Mouse (Mus musculus): ENCODE data around the gene Spock1.

Gene Spock1

DNA sequence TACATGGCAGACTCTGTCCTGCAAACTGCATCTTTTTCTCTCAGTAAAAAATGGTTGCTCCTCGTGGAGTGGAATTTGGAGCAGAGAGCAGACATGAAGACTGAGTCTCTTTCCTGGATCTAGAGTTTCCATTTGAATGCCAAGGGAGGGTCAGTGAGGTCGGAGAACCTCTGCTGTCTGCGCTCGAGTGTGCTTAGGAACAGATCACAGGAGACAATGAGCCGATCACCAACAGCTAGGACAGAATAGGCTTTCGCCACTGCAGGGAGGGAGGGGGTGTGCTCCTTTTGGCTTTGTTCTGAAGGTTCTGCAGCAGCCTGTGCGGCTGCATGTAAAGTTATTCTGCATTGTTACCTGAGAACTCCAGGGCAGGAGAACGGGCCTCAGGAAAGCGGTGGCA is 49.6 kb downstream of the Spock1 start:
- no peak for DNase-seq (ENCODE audit: low spot score in 2 of 2)

DNA sequence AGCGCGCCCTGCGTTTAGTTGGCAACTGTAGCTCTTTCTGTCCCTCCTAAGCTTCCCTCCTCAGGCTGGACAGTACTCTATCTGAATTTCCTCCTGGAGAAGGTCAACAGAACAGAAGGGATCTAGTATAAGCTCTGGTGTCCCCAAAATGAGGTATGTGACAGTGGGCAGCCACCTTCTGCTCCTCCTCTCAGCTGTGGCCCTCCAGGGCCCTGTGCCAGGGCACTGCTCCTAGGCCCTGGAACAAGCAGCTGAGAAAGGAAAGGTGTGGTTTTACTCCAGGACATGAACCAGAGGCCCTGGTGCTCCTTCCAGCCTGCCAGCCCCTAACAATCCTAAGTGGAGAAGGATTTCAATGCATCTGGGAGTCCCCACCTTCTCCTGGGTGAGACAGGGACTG is 51.1 kb downstream of the Spock1 start:
- DNase-seq (ENCODE audit: low spot score in 2 of 2), result no peak

DNA sequence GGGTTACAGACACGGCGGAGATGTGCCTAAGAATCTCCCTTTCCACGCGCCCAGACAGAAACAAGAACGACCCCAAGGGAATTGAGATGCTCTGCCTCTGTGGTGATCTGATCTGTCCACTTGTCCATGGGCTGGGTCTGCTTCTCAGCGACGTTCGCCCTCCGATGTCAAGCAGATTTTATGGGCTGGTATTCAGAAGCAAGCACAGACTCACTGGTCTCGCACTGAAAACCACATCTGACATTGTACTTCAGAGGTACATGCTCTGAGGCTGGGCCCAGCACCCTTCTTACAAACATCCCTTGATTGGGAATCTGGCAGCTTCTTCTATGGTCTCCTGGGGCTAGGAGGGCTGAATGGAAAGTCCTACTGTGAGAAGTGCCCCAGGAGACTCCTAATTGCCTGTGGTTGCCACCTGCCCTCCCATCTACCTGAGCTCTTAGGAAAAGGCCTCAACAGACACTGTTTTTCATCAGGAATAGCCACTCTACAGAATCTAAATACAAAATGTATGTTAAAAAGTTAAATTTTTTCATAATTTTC is 51.8 kb downstream of the Spock1 start:
- no peak for DNase-seq (ENCODE audit: low spot score in 2 of 2)

DNA sequence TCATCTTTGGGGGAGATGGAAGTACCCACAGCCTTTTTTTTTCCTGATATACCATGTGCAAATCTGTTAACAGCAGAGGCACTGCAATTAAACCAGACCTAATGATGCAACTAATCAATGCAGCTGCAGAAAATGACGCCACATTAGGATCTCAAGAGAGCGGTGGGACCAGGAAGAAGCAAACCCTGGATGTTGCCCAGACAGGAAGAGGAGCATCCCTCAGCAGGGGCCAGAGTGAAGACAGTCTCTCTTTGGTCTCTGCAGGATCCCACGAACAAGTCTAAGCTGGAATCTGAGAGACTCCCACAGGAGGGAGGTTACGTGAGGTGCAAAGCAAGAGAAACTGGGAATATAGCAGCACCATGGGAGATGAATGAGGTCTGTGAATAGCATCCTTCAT is 52.4 kb downstream of the Spock1 start:
- no peak for DNase-seq (ENCODE audit: low spot score in 2 of 2)

DNA sequence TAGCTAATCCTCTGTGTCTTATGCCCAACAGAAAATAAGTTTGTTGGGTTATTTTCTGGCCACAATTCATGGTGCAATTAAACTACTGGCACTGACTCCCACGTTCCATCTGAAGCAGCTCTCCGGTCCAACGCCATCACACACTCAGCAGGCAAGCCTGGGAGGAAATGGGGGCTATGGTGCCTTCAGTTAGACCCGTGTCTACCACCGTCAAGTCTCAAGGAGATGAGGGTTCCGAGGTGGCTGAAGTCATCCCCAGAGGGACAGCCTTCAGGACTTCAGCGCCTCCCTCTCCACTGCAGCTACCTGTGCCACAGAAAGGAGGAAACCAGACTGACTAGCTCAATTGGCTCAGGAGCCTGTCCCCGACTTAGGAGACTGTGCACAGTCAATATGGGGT is 53.7 kb downstream of the Spock1 start:
- no peak for DNase-seq (ENCODE audit: low spot score in 2 of 2)

DNA sequence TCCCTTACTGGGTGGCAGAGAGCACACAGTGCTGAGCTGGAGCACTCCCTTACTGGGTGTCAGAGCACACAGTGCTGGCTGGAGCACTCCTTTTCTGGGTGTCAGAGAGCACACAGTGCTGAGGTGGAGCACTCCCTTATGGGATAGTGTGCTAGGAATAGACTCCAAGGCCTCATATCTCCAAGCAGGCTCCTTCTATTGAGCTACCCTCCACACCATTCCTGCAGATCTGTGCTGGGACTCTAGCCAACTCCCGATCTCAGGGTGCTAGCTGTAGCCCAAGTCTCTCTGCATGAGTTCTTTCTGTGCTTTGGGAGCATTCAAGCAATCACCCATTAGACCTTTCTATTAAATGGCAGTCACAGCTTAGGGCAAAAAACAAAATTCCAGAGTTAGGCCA is 54.5 kb downstream of the Spock1 start:
- no peak for DNase-seq (ENCODE audit: low spot score in 2 of 2)

DNA sequence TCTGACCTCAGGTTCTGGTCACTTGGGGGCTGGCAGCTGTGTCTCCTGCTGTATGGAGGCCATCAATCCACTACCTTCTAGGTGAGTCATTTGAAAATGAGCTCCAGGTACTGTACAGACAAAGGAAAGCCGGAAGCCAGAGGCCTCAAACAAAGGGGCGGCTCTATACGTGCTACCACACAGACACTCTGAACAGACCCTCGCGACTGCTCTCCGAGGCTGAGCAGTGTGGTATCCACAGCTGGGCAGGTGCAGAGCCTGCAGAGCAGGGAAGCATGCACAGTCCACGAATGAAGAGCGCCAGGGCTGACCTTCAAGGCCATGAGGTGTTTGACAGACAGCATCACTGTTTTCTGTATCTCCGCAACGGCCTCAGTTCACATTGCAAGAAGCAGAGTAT is 55.0 kb downstream of the Spock1 start:
- DNase-seq (ENCODE audit: low spot score in 2 of 2), result no peak

DNA sequence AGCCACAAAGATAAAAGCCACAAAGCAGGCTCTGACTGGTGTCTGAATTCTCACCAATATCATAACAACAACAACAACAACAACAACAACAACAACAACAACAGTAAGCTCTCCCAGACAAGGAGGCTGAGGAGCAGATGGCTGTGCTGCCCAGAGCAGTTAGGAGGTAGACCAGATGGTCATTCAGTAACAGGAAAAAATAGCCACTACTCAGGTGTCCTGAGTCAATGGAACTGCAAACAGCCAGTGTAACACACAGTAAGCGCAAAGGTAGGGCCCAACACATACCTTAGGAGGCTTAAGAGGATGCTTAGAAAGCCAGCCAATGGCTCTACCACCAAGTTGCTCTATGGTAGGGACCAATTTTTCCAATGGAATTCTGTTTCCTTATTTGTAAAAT is 59.2 kb downstream of the Spock1 start:
- DNase-seq (ENCODE audit: low spot score in 2 of 2), result no peak

DNA sequence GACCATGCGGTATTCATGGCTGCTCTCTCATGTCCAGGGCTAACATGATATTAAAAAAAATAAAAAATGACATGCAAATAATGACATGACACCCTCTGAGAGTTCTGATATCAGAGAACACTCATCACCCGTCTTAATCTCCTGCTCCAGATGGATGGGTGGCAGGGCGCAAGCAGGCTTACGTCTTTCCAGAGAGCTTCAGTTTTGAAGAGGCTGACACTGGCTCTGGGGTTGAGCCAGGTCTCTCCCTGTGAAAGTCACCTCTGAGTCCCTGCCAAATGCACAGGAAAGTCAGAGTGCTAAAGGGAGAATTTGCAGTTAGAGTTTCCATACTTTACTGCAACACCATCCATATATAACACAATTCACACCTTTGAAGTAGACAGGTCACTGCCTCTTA is 61.0 kb downstream of the Spock1 start:
- no peak for DNase-seq (ENCODE audit: low spot score in 2 of 2)

DNA sequence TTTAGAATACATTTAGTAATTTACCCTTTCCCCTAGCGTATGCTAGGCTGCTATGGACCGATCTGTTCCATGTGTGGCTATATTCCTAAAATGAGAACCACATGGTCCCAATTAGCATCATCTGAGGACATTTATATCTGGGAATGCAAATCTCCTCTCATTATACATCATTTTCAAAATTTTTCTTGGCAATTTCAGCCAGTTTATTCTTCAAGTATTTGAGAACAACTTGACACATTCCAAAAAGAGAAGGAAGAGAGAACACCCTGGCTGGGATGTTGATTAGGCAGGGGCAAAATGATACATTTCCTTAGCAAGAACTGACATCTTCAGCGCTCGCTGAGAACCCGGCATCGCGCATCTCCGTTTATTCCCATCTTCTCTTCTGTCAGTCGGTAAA is 61.7 kb downstream of the Spock1 start:
- no peak for DNase-seq (ENCODE audit: low spot score in 2 of 2)

DNA sequence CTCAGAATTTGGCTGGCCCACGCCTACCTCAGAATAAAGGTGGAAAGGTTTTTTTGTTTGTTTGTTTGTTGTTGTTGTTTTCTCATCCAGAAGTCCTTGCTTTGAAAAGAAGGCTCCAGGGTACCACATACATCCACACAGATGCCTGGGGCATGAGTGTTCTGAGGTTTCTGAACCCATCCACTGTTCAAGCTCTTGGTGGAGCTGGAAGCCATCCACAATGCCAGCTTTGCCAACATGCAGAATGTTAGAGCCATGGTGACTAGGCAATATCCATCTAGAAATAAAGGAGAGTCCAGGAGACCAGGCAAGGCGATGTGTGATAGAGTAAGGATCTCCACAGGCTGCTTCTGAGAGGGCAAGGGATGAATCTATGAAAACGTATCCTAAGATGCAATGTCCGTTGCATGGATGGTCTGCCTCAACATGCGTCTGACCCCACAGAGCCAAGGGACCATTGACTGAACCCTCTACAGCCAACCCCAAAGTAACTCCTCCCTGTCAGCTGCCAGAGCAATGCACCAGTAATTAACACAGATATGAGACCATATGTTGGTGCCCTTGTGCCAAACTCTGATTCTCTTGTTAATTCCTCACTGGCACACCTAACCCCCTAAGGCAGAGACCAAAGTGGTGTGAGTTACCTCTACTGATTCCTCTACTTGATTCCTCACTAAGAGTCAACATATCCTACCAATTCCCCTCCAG is 66.8 kb downstream of the Spock1 start:
- no peak for DNase-seq (ENCODE audit: low spot score in 2 of 2)

DNA sequence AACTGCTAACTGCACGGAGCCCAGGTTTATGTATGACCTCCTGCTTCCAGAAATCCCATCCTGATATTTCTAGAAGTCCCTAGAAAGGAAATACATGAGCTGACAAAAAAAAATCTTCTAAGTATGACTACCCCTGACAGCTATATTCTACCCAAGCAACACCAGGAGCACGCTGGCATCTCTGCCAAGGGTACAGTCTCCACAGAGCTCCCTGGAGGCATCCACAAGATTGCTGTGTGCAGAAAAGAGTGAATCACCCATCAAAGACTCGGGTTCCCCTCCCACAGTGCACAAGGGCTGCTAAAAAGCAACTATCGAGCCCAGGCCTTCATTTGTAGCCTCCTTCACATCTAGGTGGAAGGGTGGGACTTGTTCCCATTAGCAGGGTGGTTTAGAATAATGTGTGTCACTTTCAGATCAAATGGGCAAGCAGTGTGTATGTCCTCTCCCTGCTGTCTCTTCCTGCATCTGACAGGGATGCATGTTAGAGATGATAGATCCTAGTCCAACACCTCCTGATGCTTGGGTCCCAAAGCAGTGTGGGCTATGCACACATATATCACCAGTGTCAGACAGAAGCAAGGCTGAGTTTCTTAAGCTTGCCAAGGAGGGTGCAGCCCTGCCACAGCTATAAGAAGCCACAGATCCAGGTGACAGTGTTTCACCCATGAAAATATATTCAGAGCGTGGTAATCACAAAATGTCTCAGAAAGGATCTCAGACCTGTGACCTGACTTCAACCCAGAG is 70.3 kb downstream of the Spock1 start:
- DNase-seq (ENCODE audit: low spot score in 2 of 2), result no peak

DNA sequence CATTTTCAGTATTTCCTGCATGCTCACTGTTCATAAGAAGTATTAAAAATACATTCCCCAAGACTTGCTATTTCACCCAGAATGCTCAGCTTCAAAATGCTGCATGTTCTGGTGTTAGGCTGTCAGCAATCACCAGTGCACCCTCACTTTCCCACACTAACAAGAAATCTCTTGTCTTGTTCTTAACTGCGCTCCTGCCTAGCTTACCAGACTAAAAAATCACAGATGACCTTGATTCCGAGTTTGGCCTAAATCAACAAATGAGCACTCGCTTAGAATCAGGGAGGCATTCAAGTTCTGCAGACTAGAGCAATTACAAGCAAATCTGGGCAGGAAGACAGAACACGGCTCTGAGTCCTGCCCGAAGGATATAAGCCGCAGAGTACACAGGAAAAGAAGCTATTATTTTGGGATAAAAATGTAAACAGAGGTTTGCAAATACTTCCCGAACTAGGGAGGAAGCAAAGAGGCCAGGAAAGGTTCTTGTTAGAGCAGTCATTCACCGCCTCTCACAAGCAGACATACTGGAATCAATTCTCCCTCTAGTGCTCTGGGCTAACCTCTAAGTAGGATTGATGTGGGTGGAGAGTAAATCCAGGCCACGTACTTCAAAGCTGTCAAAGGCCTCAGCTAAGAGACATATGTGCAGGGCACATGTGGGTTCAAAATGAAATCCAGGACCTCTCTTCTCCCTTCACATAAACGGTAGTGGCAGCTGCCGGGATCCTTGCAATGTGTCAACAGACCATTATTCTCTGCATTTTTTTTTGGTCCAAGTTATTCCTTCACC is 76.6 kb downstream of the Spock1 start:
- DNase-seq (ENCODE audit: low spot score in 2 of 2), result no peak

DNA sequence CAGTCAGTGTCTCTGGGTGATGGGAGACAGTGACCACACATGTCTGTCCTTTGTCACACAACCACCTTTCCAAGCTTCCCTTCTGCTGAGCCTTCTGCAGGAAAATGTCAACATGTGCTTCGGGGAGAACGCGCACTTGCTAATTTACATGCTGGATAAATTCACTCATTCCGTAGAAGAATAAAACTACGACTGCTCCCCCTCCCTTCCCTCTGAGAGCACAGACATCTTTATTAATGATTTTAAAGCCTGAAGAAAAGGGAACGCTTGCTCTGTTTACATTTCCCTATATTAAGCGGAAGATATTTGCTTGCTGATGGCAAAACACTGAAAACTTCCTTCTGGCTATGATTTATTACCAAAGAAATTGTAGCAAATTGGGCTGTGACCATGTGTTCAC is 77.2 kb downstream of the Spock1 start:
- DNase-seq (ENCODE audit: low spot score in 2 of 2), result no peak

DNA sequence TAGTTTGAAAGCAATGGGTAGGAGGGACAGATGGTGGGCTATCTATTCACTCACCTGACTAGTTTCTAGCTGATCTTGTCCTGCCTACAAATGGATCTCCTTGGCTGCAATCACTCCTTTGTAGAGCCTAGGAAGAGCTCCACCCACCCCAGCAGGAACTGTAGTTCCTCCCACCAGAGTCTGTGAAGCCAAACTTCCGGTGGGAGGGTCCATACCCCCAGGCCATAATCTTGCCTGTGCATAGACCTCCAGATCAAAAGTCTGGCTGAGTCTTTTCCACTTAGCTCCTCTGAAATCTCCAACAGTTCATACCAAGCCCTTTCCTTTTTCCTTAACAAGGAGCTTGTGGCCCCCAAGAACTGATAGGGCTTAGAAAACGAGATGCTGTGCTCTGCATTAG is 78.0 kb downstream of the Spock1 start:
- no peak for DNase-seq (ENCODE audit: low spot score in 2 of 2)

DNA sequence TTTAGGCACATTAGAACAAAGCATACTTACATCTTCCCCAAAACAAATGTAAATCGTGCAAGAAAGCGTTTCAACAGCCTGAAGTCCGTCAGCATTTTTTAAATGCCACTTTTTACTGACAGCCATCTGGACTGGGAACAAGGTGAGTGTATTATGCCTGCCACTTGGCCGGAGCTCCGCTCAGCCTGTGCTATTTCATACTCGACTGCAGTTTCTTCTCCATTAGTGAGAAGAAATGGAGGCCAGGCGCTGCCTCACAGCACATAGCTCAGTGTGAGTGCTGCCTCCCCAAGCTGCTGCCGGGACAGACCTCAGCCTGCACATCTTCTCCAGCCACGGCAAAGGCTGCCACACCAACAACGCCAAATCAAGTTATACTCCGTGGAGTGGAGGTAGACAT is 91.9 kb downstream of the Spock1 start:
- no peak for DNase-seq (ENCODE audit: low spot score in 2 of 2)

DNA sequence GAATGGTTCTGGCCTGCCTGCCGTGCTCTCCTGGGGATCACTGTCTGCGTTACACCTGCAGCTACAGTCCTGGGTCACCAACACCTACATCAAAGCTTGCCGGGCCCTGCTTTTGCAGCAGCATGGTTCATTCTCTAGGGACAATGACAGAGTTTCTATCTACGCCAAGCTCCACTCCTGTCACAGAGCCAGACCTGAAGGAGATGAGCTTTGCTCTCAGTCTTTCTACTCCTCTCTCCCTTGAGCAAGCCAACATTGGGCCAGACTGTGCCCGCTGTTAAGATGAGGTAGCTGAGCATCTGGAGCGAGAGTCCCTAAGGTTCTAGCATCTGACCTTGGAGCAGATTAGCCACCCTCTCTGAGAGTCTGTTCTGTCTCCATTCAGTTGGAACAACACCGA is 95.5 kb downstream of the Spock1 start:
- DNase-seq (ENCODE audit: low spot score in 2 of 2), result no peak

DNA sequence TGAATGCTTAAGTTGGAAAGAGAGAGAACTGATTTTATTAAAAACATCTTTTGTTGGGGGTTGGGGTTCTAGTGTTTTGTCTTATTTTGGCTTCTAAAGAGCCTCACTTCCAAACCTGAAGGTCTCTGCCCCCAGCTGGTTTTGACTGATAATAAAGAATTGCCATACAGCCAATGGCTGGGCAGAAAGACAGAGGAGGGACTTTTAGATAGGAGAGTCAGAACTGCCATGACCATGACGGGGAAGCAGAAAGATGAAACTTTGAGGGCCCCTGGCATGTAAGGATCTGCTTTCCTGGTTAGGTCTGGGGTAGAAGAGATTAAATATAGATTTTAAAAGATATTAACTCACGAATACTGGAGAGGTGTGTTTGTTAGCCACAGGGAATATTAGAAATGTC is 96.9 kb downstream of the Spock1 start:
- no peak for DNase-seq (ENCODE audit: low spot score in 2 of 2)

DNA sequence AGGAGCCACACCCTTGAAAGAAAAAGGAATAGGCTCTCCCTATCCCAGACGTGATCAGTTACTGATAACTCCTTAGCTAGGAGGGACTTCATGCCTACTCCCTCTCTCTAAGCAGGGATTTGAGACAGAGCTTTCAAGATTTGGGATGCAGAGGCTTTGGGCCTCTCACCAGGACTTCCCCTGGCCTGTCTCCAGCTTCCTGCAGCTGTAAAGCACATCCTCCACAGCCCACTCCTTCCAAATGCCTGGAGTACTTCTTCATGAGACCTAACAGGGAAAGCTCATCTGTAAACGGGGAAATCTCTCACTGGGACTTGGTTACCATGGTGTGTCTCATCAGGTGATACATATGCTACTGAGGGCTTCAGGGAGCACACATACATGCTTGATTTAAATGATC is 97.3 kb downstream of the Spock1 start:
- DNase-seq (ENCODE audit: low spot score in 2 of 2), result no peak

DNA sequence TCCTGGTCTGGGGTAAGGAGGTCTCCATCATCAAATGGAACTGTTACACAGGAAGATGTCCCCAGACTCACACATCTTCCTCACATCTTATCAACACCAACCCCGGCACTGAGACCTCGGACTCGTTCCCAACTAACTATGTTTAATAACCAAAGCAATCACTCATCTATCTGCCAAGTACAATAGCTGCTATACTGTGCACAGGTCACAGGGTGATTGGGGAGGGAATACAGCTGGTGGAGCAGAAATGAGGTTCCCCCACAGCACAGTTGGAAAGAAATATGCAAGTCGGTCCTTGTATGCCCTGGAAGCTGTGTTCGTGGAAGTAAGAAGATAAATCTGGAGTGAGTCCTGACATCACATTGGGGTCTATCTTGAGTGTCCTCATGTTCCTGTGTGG is 98.0 kb downstream of the Spock1 start:
- DNase-seq (ENCODE audit: low spot score in 2 of 2), result no peak

DNA sequence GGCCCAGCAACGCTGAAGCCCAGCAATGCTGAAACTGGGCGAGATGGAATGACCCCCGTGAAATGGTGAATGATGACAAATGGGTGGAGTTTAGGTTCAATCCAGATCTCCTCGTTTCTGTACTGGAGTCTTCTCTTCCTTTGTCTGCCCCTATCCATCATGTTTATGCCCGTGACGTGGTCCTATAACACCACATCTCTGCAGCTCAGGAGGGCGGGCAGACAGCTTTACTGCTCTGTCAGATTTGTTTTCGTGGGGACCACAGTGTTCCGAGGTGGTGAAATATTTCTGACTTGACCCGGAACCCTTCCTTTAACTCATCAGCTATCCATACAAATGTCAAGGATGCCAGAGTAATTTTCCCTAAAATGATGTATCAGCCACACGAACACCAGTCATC is 98.5 kb downstream of the Spock1 start:
- DNase-seq (ENCODE audit: low spot score in 2 of 2), result no peak

DNA sequence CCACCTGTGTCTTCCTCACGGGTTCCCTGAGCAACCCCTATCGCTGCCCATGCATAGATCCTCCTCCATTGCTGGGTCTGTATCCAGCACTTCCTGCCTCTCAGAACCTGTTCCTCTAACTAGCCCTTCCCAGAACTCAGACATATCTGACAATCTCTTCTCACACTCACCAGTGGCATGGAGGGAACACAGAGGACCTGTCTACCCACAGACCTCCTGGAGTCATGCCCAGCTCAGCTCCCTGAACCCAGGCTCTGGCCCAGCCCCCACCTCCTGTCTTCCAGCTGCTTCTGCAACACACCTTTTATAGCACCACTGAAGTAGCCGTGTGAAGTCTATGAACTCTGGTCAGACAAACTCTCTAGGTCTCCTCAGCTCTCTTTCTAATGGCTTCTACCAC is 101.3 kb downstream of the Spock1 start:
- no peak for DNase-seq (ENCODE audit: low spot score in 2 of 2)

DNA sequence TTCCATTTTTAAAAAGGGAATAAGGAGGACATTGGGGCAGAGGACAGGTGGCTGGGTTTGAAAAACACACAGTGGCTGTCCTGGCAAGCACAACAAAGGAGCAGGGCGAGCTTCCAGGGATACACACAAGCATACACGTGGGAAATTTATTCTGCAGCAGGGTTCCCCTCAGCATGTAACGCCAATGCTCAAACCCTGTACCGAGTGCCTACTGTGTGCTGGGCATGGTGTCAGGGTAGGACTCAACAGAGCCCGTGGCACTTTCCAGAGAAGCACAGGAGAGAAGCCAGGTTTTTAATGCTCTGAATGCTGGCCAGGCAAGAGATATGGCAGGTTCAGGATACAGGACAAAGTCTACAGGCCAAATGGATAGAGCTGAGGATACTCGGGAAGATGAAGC is 101.8 kb downstream of the Spock1 start:
- DNase-seq (ENCODE audit: low spot score in 2 of 2), result no peak

Measured in urinary bladder, postnatal 36 days (tissue).